Mouse (Mus musculus) frontal cortex, adult (tissue): ENCODE measurements around the gene Bcl7a.

Source experiments
- ATAC-seq: cut with Nextera tagmentation; 2 replicates; pipeline ENCODE4 v1.9.2; 2017; ENCODE audit warnings: mild to moderate bottlenecking, moderate library complexity, mixed read lengths; ENCODE audit not compliant: low TSS enrichment

The Bcl7a gene

GRCm38 (mm10) chr5:123343707-123344627 is at the start of gene Bcl7a:
Gene Bcl7a (plus strand): TSS chr5:123343834.
- peak; percentile 77 for ATAC-seq

- ATAC-seq: no peak
Measured at GRCm38 (mm10) chr5:123294653-123295052, 49.0 kb upstream of the Bcl7a start.

- no peak for ATAC-seq
Measured at GRCm38 (mm10) chr5:123296224-123296806, 47.3 kb upstream of the Bcl7a start.

GRCm38 (mm10) chr5:123296972-123297754 is 46.5 kb upstream of the Bcl7a start:
- ATAC-seq: no peak

- no peak for ATAC-seq
Measured at GRCm38 (mm10) chr5:123297830-123298229, 45.8 kb upstream of the Bcl7a start.

- no peak for ATAC-seq
Measured at GRCm38 (mm10) chr5:123298526-123298925, 45.1 kb upstream of the Bcl7a start.

- ATAC-seq: no peak
Measured at GRCm38 (mm10) chr5:123300496-123301034, 43.1 kb upstream of the Bcl7a start.

GRCm38 (mm10) chr5:123301780-123302521 is 41.7 kb upstream of the Bcl7a start:
- ATAC-seq: no peak

- ATAC-seq: no peak
Measured at GRCm38 (mm10) chr5:123307630-123308282, 35.9 kb upstream of the Bcl7a start.

GRCm38 (mm10) chr5:123309816-123310215 is 33.8 kb upstream of the Bcl7a start:
- ATAC-seq: no peak

- ATAC-seq: no peak
Measured at GRCm38 (mm10) chr5:123310221-123310620, 33.4 kb upstream of the Bcl7a start.

- no peak for ATAC-seq
Measured at GRCm38 (mm10) chr5:123313058-123313630, 30.5 kb upstream of the Bcl7a start.

- ATAC-seq: no peak
Measured at GRCm38 (mm10) chr5:123313851-123314380, 29.7 kb upstream of the Bcl7a start.

GRCm38 (mm10) chr5:123315219-123315866 is 28.3 kb upstream of the Bcl7a start:
- no peak for ATAC-seq

GRCm38 (mm10) chr5:123317992-123318391 is 25.6 kb upstream of the Bcl7a start:
- ATAC-seq: no peak

- no peak for ATAC-seq
Measured at GRCm38 (mm10) chr5:123320136-123320535, 23.5 kb upstream of the Bcl7a start.

GRCm38 (mm10) chr5:123324242-123324641 is 19.4 kb upstream of the Bcl7a start:
- no peak for ATAC-seq

- ATAC-seq: peak; percentile 48; the same call in 1 of the 2 replicates
Measured at GRCm38 (mm10) chr5:123326006-123326750, 17.5 kb upstream of the Bcl7a start.

- peak; percentile 91 for ATAC-seq
Measured at GRCm38 (mm10) chr5:123326751-123327148, 16.9 kb upstream of the Bcl7a start.
